Mouse (Mus musculus): ENCODE data around the gene Thsd4. TPM values are rescaled to one million over a fixed set of nuclear protein-coding genes. Genes with fewer than 3 reads are reported as not detected.

The Thsd4 gene
- polyA plus RNA-seq, 1 experiment from 2014 or later = 3.0 TPM

Other genes starting within 250 kb of the Thsd4 start
- gene Lrrc49, start 166.1 kb upstream of the Thsd4 start, polyA plus RNA-seq (2014; fragmentation: Nextera tagmentation; extraction: Ambion mirVana) = 36.1 and 38.7 TPM in 2 replicates
- 1.5 and 2.3 TPM in 2 replicates for gene Larp6, start 190.9 kb upstream of the Thsd4 start, polyA plus RNA-seq (2014; fragmentation: Nextera tagmentation; extraction: Ambion mirVana)